Mouse (Mus musculus) MEL-GATA-1-ER (cell line): ENCODE measurements around the gene Krt7.

Source experiments
- DNase-seq: peaks from one replicate; pipeline ENCODE4 v3.0.0-alpha.2; 2012; ENCODE audit warnings: low read depth; ENCODE audit errors: extremely low read depth

Gene Krt7

GRCm38 (mm10) chr15:101436611-101437010 lies 25.8 kb downstream of the Krt7 start:
- no peak for DNase-seq

- no peak for DNase-seq
These were observed 27.7 kb downstream of the Krt7 start, which contains the start of gene Krt87 for GRCm38 (mm10) chr15:101438555-101438954. Gene Krt87, minus strand, starts transcription at chr15:101438804.

GRCm38 (mm10) chr15:101440837-101441236 lies 30.0 kb downstream of the Krt7 start:
- DNase-seq, result no peak

GRCm38 (mm10) chr15:101446572-101446971 lies 35.7 kb downstream of the Krt7 start:
- peak; percentile 78 for DNase-seq

GRCm38 (mm10) chr15:101447444-101447843 lies 36.6 kb downstream of the Krt7 start, which contains the start of gene Krt88:
Gene Krt88, plus strand, starts transcription at chr15:101447744.
- DNase-seq, result no peak

GRCm38 (mm10) chr15:101453093-101453736 lies 42.4 kb downstream of the Krt7 start:
- DNase-seq, result peak; percentile 45

- no peak for DNase-seq
These were observed 43.9 kb downstream of the Krt7 start for GRCm38 (mm10) chr15:101454774-101455173.

GRCm38 (mm10) chr15:101455292-101455691 lies 44.4 kb downstream of the Krt7 start:
- DNase-seq, result no peak

- no peak for DNase-seq
These were observed 45.0 kb downstream of the Krt7 start for GRCm38 (mm10) chr15:101455891-101456290.

GRCm38 (mm10) chr15:101458361-101458930 lies 47.6 kb downstream of the Krt7 start:
- DNase-seq, result no peak

- no peak for DNase-seq
These were observed 48.4 kb downstream of the Krt7 start for GRCm38 (mm10) chr15:101459283-101459682.

- DNase-seq, result no peak
These were observed 52.8 kb downstream of the Krt7 start, which contains the start of gene Krt81 for GRCm38 (mm10) chr15:101463651-101464050. Gene Krt81, minus strand, starts transcription at chr15:101463751.

GRCm38 (mm10) chr15:101469093-101469492 lies 58.2 kb downstream of the Krt7 start:
- DNase-seq, result no peak

GRCm38 (mm10) chr15:101472952-101473528 lies 62.2 kb downstream of the Krt7 start, which contains the start of gene Krt86:
Gene Krt86, plus strand, starts transcription at chr15:101473478.
- DNase-seq, result no peak

- DNase-seq, result no peak
These were observed 68.3 kb downstream of the Krt7 start for GRCm38 (mm10) chr15:101479007-101479665.

GRCm38 (mm10) chr15:101479666-101480060 lies 68.8 kb downstream of the Krt7 start:
- DNase-seq, result no peak
